Mouse (Mus musculus) hindbrain, embryonic 14.5 days (tissue): Measurements from ENCODE around the gene Trem3. TPM values are rescaled to one million over a fixed set of nuclear protein-coding genes. Genes with fewer than 3 reads are reported as not detected.

ENCODE experiments used
- ATAC-seq: fragments of 200-750 bp; cut with Nextera tagmentation; 2 replicates; pipeline ENCODE4 v1.8.0; 2017; ENCODE audit warnings: moderate number of reproducible peaks, mild to moderate bottlenecking, moderate TSS enrichment, moderate library complexity; ENCODE audit not compliant: low FRiP score
- DNase-seq: peaks from one replicate; pipeline ENCODE4 v3.0.0-alpha.2; 2015; ENCODE audit warnings: low spot score
- H3K27ac ChIP-seq: fragments of 300-500 bp; sonication (generic); 2 replicates; pipeline ENCODE4 v1.5.1; 2014; ENCODE audit warnings: mild to moderate bottlenecking, moderate library complexity
- H3K27me3 ChIP-seq: fragments of 300-500 bp; sonication (generic); 2 replicates; pipeline ENCODE4 v1.6.1; 2014; ENCODE audit warnings: mild to moderate bottlenecking, low read length, mixed read lengths; ENCODE audit not compliant: control insufficient read depth, insufficient read depth
- H3K36me3 ChIP-seq: fragments of 300-500 bp; sonication (generic); replicated peaks from 2 replicates; pipeline ENCODE4 v1.6.1; 2014; ENCODE audit not compliant: control insufficient read depth, insufficient read depth
- H3K4me1 ChIP-seq: fragments of 300-500 bp; sonication (generic); replicated peaks from 2 replicates; pipeline ENCODE4 v1.6.1; 2014; ENCODE audit warnings: antibody characterized with exemption, low read length, mixed read lengths; ENCODE audit not compliant: control insufficient read depth, insufficient read depth
- H3K4me2 ChIP-seq: fragments of 300-500 bp; sonication (generic); replicated peaks from 2 replicates; pipeline ENCODE4 v1.6.1; 2014; ENCODE audit warnings: mild to moderate bottlenecking, moderate library complexity
- H3K4me3 ChIP-seq: fragments of 300-500 bp; sonication (generic); replicated peaks from 2 replicates; pipeline ENCODE4 v1.5.1; 2014; ENCODE audit warnings: mild to moderate bottlenecking, low read length
- H3K9ac ChIP-seq: fragments of 300-500 bp; sonication (generic); 2 replicates; pipeline ENCODE4 v1.6.1; 2014
- H3K9me3 ChIP-seq: fragments of 300-500 bp; sonication (generic); 2 replicates; pipeline ENCODE4 v1.6.1; 2016; ENCODE audit warnings: low read length; ENCODE audit not compliant: control insufficient read depth
- WGBS: fragments of 180-500 bp; shearing (Covaris S2); extraction: QIAGEN DNeasy Blood & Tissue Kit; methylation state at CpG from one replicate; pipeline ENCODE4 v1.1.7; 2014; 5-methylcytosine and 5-hydroxymethylcytosine counted together
- polyA plus RNA-seq: library from polyadenylated mRNA; unstranded; fragments of >200 nt; fragmentation: Nextera tagmentation; extraction: Ambion mirVana; gene quantifications from 2 replicates; pipeline ENCODE4 v1.2.1, GENCODE M21; 2014

Gene Trem3
- not detected in 2 replicates for polyA plus RNA-seq

GRCm38 (mm10) chr17:48247221-48247928 is at the start of gene Trem3:
Gene Trem3, plus strand, starts transcription at chr17:48247777.
- no peak within 1 kb of the TSS for H3K4me2 ChIP-seq
- no peaks in the 10 kb centered on the region for H3K4me1 ChIP-seq
- no peaks in the 10 kb centered on the region for H3K27me3 ChIP-seq
- no peak within 1 kb of the TSS for H3K4me3 ChIP-seq
- no peak within 1 kb of the TSS for H3K27ac ChIP-seq
- no peaks in the 10 kb centered on the region for H3K9me3 ChIP-seq
- H3K9ac ChIP-seq = no peak within 1 kb of the TSS
- ATAC-seq (no peak), DNase-seq (no peak)
- WGBS = 81% methylated on average over 11 of the region's 11 CpGs
- no peaks in the 10 kb centered on the region for H3K36me3 ChIP-seq

- Histone ChIP-seq H3K9ac (no peak overlapping the region), H3K27ac (no peak overlapping the region), H3K27me3 (no peaks in the 10 kb centered on the region), H3K4me3 (no peak overlapping the region), H3K4me2 (no peak overlapping the region), H3K9me3 (0 out of 2 replicates have a peak, but pooled peaks cover 3% of the 10 kb centered on the region), H3K4me1 (no peaks in the 10 kb centered on the region), H3K36me3 (no peaks in the 10 kb centered on the region)
- WGBS = 96% methylated on average over 12 of the region's 12 CpGs
- ATAC-seq = no peak
- no peak for DNase-seq
Observed at GRCm38 (mm10) chr17:48203086-48203485, 44.5 kb upstream of the Trem3 start.

DNA sequence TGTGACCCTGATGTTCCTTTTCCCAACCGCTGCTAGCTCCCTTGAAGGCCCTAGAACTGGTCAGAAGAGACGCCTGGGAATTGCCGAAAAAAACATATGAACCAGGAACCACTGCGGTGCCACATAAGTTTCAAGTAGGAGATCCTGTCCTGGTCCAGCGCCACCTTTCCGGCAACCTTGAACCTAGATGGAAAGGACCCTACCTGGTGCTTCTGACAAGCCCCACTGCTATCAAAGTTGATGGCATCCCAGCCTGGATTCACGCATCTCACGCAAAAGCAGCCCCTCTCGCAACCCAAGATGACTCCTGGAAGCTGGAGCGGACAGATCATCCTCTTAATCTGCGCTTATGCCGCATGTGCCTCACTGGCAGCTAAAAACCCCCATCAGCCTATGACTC is 35.0 kb upstream of the Trem3 start:
- H3K4me3 ChIP-seq = no peak overlapping the region
- no peak overlapping the region for H3K4me2 ChIP-seq
- H3K27ac ChIP-seq = no peak overlapping the region
- WGBS = 95% methylated on average over 12 of the region's 12 CpGs
- no peaks in the 10 kb centered on the region for H3K36me3 ChIP-seq
- H3K9me3 ChIP-seq = no peaks in the 10 kb centered on the region
- no peak overlapping the region for H3K9ac ChIP-seq
- H3K27me3 ChIP-seq = no peaks in the 10 kb centered on the region
- ATAC-seq (no peak), DNase-seq (no peak)
- H3K4me1 ChIP-seq = no peaks in the 10 kb centered on the region

DNA sequence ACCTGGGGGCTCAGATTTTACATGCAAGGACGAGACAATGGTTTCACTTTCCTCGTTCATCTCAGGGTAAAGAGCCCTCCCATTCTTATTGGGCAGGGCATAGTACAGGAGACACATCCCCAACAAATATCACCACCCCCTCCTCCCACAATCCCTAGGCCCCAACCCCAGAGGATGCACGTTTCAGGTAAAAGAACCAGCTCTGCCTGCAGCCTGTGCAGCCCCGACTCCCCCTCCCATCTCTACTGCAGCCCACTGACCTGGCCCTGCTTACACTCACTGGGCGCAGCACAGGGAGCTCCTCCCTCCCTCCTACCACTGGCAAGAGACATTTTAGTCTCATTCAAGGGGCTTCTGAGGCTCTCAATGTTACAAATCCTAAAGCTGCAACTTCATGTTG is 34.1 kb upstream of the Trem3 start:
- no peaks in the 10 kb centered on the region for H3K9me3 ChIP-seq
- no peak for DNase-seq
- no peak overlapping the region for H3K4me3 ChIP-seq
- H3K4me2 ChIP-seq = no peak overlapping the region
- no peak overlapping the region for H3K27ac ChIP-seq
- no peaks in the 10 kb centered on the region for H3K27me3 ChIP-seq
- no peak for ATAC-seq
- 74% methylated on average over 5 of the region's 5 CpGs for WGBS
- no peaks in the 10 kb centered on the region for H3K4me1 ChIP-seq
- H3K9ac ChIP-seq = no peak overlapping the region
- no peaks in the 10 kb centered on the region for H3K36me3 ChIP-seq

- WGBS = 93% methylated on average over 1 of the region's 1 CpGs
- Histone ChIP-seq H3K4me3 (no peak overlapping the region), H3K4me2 (no peak overlapping the region), H3K9me3 (no peaks in the 10 kb centered on the region), H3K9ac (no peak overlapping the region), H3K27ac (no peak overlapping the region), H3K36me3 (no peaks in the 10 kb centered on the region), H3K4me1 (no peaks in the 10 kb centered on the region), H3K27me3 (no peaks in the 10 kb centered on the region)
- ATAC-seq (no peak), DNase-seq (no peak)
Observed at GRCm38 (mm10) chr17:48215429-48215828, 32.1 kb upstream of the Trem3 start.

GRCm38 (mm10) chr17:48230680-48231079 is 16.9 kb upstream of the Trem3 start:
- DNase-seq (no peak), ATAC-seq (no peak)
- Histone ChIP-seq H3K27ac (no peak overlapping the region), H3K4me3 (no peak overlapping the region), H3K9ac (no peak overlapping the region), H3K27me3 (no peaks in the 10 kb centered on the region), H3K4me2 (no peak overlapping the region), H3K9me3 (no peaks in the 10 kb centered on the region), H3K4me1 (no peaks in the 10 kb centered on the region), H3K36me3 (no peaks in the 10 kb centered on the region)
- 93% methylated on average over 7 of the region's 7 CpGs for whole genome bisulfite sequencing

GRCm38 (mm10) chr17:48232518-48232917 is 15.1 kb upstream of the Trem3 start, which contains the start of gene Trem1:
Gene Trem1, plus strand, starts transcription at chr17:48232768.
- Histone ChIP-seq H3K27me3 (no peaks in the 10 kb centered on the region), H3K27ac (no peak within 1 kb of the TSS), H3K4me1 (no peaks in the 10 kb centered on the region), H3K9ac (no peak within 1 kb of the TSS), H3K36me3 (no peaks in the 10 kb centered on the region), H3K4me2 (no peak within 1 kb of the TSS), H3K9me3 (no peaks in the 10 kb centered on the region), H3K4me3 (no peak within 1 kb of the TSS)
- DNase-seq (no peak), ATAC-seq (no peak)
- WGBS = 85% methylated on average over 6 of the region's 6 CpGs

DNA sequence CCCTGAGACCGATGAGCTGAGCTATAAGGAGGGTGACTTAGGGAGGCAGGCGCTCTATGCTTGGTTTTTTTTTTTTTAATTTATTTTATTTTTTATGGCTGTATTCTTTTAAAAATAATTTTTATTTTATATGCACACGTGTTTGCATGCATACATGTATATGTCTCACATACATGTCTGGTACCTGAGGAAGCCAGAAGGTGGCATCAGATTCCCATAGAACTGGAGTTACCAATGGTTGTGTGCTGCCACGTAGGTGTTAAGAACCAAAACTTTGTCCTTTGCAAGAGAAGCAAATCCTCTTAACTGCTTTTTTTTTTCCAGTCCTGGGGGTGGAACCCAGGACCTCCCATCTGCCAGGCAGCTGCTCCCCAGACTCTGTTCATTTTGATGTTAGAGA is 13.8 kb upstream of the Trem3 start:
- no peak overlapping the region for H3K9ac ChIP-seq
- H3K36me3 ChIP-seq = no peaks in the 10 kb centered on the region
- no peak for DNase-seq
- WGBS = 89% methylated on average over 4 of the region's 4 CpGs
- no peaks in the 10 kb centered on the region for H3K27me3 ChIP-seq
- no peaks in the 10 kb centered on the region for H3K9me3 ChIP-seq
- H3K4me2 ChIP-seq = no peak overlapping the region
- H3K4me1 ChIP-seq = no peaks in the 10 kb centered on the region
- no peak for ATAC-seq
- H3K27ac ChIP-seq = no peak overlapping the region
- H3K4me3 ChIP-seq = no peak overlapping the region

DNA sequence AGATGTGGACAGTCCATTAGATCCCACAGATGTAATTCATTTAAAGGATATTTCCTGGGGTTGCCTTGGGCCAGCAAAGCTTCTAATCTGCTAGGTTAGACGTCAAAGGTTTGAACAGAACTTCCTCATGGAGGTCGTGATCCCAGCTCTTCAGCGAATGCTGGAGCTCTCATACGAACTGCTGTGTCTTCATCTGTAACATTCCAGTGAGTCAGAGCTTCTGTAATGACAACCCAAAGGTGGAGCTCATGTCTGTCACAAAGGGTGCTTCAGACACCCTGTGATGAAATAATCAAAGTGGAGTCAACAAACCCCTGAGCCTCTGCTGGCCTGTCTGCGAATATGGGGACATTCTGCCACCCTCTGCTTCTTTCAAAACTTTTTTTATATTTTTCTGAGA is 13.0 kb upstream of the Trem3 start:
- no peak for ATAC-seq
- Histone ChIP-seq H3K4me2 (no peak overlapping the region), H3K9me3 (no peaks in the 10 kb centered on the region), H3K4me3 (no peak overlapping the region), H3K36me3 (no peaks in the 10 kb centered on the region), H3K4me1 (no peaks in the 10 kb centered on the region), H3K27ac (no peak overlapping the region), H3K9ac (no peak overlapping the region), H3K27me3 (no peaks in the 10 kb centered on the region)
- no peak for DNase-seq
- 87% methylated on average over 5 of the region's 5 CpGs for WGBS
